Mouse (Mus musculus) heart, postnatal 10 days (tissue): ENCODE data around the gene Cep128. TPM values are rescaled to one million over a fixed set of nuclear protein-coding genes. Genes with fewer than 3 reads are reported as not detected.
A peak's percentile ranks its signal among the peaks of the same experiment; 100 is the strongest.

Experiments used
- DNase-seq, 2 experiments: peaks; one replicate each; pipeline ENCODE4 v3.0.0; 2021
- intact Hi-C: fragments of 180-260 bp; cut with DNase I; formaldehyde crosslinking; loops from one replicate; pipeline ENCODE4 v1.15.1; 2025
- total RNA-seq, 2 experiments: library from RNA; stranded (reverse); gene quantifications; 2 replicates each; pipeline ENCODE4 v1.2.3; 2021

Gene Cep128
- total RNA-seq, 2 experiments from 2014 or later = 8.9 to 10.4 TPM

DNA sequence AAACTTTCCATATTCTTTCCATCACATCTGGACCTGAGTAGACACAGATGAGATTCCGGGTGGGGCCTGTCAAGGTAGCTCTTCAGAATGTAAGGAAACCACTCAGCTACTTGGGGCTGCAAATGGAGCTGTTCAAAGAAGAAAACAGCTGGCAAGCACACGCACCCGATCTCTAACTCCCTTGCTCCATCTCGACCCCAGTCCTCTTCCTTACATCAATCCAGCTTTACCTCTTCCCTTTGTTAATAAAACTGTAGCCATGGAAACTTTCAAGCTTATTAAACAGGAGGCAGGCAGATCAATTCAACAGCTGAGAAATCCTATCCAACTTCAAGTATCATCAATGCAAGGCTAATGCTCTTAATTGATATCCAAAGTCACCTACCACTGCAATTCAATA, 195.1 kb downstream of the Cep128 start:
- intact Hi-C loops = no loop called here
- no peak for DNase-seq

DNA sequence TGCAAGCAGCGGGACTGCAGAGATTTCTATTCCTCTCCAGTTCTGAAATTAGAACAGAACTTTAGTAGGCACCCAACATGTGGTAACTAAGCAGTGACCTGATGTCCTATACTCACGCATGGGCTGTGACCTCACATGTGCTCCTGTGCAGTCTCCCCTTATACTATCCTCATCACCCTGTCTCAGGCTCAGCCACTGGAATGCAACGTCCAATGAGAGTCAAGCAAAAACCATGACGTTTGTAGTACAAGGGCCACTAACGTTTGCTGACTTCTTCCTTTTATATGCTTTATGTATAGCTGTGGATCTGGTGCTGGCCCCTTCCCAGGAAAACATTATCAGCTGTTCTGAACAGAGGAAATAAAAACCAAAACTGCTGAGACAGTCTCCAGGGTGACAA, 198.6 kb downstream of the Cep128 start:
- intact Hi-C loops = no loop called here
- DNase-seq = no peak

DNA sequence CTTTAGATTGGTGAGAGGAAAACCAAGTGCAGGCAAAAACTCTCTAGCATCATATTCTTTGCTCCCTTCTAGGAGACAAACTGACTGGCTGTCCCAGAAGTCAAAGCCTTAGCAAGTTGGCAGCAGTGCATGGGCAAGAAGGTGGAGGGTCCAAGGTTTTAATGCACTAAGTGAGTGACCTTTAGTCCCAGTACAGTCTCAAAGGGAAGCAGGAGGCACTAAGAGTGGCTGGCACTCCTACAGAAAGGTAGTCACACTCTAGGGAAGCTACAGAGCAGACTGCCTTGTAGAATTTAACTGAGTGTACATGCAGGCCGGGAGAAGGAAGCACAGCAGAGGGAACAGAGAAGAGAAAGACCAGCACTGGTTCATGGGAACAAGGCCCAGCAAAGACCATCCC, 199.6 kb downstream of the Cep128 start:
- no peak for DNase-seq
- intact Hi-C loops = no loop called here

DNA sequence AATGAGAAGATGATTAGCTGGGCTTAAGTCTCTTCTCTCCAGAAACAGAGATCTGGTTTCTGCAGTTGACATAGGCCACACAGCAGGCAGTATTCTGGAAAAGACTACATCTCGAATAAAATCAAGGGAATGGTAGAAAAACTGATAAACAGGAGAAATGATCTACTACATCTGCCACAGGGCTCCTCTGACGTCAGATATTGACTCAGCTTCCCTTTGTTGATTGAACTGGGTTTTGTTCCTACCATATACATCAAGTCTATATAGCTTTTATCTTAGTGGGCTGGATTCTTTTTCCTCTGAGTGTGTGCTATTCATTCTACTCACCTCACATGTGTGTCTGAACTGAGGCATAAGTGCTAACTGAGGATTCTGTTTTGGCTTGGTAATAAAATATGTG, 200.3 kb downstream of the Cep128 start:
- intact Hi-C loops = no loop called here
- DNase-seq = no peak

DNA sequence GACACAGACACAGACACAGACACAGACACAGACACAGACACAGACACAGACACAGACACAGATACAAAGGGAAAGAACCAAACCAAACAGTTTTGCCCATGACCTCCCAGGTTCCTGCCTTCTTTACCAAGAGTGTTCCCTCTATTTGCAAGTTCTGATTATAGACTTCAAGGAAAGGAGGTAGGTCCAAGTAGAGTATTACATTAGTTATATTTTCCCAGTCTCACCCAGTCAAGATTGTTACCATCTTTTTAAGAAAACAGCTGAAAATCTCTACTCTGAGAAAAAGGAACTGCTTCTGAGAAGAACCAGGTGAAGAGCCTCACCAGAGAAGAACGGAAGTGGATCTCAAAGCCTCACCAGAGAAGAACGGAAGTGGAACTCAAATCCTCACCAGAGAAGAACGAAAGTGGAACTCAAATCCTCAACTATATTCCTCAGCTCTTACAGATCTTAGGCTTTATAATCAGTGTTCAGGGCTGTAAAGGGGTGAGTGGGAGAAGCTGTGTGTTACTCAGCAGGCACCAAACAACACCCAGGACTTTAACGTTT, 200.8 kb downstream of the Cep128 start:
- intact Hi-C loops = no loop called here
- DNase-seq = no peak

DNA sequence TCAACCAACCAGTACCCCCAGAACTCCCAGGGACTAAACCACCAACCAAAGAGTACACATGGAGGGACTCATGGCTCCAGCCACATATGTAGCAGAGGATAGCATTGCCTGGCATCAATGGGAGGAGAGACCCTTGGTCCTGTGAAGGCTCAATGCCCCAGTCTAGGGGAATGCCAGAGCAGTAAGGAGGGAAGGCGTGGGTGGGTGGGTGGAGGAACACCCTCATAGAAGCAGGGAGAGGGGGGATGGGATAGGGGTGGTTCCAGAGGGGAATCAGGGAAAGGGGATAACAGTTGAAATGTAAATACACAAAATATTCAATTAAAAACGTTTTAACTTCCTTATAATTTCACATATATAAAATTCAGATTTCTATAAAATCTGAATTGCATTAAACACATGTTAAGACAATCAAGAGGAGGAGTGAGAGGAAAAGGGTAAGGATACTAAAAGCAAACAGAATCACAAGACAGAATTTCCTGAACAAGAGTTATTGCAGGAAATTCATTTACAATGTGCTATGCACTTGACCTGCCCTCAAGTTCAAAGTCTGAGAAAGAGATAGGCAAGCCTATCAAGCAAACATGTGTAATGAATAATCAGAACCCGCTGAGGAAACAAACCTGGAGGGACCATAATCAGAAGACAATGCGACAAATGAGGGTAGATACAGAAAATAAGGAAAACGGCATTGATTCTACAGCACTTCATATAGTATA, 207.2 kb downstream of the Cep128 start:
- DNase-seq = no peak
- intact Hi-C loops = no loop called here

DNA sequence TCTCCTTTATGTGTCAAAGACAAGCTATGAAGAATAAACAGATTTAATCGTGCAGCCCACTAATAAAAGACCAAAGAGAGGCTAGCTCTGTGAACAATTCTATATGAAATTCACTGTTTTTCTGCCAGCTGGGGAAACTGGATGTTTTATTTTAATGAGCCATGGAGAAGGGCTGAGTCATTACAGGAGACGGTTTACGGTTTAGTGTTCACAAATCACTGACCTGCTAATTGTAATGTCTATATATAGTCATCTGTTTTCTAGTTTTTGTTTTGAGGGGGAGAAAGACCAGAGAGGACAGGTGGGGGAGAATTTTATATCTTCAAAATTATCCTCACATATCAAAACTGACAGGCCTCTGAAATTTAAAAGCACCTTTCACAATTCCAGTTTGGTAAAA, 212.6 kb downstream of the Cep128 start:
- no peak for DNase-seq
- intact Hi-C loops = no loop called here

DNA sequence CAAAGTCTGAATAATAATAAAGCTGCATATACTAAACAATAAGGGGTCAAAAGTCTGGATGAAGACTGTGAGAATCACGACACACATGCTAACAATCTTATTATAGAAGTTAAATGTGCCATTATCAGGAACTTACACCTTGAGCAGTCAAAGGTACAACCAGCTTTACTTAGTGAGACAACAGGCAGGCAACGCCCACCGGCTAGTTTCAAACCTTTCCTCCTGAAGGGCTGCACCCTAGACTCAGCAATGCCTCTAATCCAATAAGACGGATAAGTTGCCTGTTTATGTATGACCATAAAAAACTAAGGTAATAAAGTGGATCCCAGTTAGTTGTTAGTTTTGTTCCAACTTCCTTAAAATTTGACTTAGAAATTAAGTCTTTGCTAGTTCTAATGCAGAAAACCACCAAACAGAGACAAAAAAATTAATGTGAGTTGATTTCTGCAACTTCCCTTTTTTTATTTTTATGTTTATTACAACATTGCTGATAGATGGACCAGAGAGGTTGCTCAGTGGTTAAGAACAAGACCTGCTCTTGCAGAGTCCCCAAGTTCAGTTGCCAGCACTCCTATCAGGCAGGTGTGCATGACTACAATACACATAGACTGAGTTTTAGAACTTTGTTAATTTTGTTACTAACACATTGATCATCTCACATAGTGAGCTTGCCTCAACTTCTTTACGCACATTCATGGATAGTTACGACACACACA, 223.0 kb downstream of the Cep128 start:
- DNase-seq = no peak
- intact Hi-C loops = no loop called here

DNA sequence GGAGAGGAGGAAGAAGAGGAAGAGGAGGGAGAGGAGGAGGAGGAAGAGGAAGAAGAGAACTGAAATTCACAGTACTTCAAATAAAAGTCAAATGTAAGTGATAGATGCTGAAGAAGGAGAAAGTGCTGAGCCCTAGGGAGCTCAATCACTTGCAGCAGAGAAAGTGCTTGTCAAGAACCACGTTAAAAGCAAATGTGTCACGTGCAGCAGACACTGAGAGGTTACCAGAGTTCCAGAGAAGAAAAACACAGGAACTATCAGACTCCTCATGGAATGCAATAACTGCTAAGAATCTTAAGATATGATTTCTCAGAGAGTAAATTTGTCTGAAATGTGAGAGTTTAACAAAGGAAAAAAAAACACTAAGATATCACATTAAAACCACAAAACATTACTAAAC, 225.7 kb downstream of the Cep128 start:
- intact Hi-C loops = no loop called here
- DNase-seq = no peak

DNA sequence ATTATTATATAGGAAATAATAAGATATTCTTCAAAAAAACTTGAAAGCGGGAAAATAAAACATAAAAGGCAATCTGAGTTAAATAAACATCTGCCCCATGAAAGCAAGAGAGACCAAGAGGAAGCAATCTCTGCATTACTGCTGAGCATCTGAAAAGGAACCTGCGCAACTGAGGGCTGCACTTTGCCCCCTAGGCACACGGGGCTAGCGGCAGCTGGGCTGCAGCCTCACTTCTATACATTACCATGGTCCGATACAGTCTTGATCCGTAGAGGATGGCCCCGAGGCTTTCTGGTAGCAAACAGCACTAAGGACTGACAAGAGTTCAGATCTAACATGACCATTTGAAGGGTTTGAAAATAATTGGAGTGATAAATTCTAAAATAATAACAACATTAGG, 230.2 kb downstream of the Cep128 start:
- intact Hi-C loops = no loop called here

DNA sequence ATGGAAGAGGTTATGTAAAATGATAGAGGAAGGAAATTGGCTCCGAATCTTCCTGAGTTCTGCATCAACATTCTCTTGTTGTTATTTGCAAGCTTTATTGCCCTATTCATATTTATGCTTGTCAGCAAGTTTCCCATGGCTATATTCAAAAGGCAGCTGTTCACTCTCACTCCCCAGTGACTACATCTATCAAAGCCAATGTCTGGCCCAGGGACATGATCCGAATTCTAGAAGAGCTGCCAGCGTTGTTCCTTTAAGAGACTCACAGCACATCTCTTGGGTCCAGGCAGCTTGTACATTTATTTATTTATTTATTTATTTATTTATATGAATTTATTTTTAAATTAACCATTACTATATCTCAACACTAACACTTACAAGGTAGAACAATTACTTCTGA, 235.1 kb downstream of the Cep128 start:
- no peak for DNase-seq
- intact Hi-C loops = no loop called here

More for the DNA sequence above, 230.2 kb downstream of the Cep128 start:
- DNase-seq = no peak

DNA sequence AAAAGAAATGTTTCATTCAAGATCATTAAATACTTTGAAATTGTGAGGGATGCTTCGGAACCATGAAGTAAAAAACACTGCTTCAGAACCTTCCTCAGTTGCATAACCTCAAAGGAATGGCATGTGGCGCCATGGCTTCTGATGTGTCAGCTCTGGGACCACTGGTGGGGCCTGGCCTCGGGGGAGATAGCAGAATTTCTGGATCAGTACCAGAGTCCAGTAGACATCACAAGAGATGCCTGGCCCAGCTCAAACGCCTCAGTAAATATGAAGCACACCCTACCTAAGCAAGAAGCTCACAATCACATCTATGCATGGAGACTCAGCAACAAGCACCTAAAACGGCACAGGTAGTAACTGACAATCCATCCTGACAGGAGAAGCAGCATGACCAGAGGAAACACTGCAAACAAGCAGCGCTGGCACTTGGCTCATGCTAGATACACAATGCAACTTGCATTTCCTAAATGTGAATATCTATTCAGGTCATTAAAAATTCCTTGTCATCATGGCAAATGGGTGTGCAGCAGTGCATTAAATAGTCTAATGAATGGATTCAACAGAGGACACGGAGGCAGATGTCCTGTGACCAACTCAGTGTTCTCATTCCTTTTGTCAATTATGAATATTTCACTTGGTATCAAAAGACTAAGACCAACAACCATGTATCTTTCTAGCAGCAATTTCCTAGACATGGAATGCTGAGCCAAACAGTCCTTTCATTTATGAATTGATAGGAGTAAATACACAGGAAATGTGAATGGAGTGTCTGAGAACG, 249.3 kb downstream of the Cep128 start:
- no peak for DNase-seq
- intact Hi-C loops = no loop called here

DNA sequence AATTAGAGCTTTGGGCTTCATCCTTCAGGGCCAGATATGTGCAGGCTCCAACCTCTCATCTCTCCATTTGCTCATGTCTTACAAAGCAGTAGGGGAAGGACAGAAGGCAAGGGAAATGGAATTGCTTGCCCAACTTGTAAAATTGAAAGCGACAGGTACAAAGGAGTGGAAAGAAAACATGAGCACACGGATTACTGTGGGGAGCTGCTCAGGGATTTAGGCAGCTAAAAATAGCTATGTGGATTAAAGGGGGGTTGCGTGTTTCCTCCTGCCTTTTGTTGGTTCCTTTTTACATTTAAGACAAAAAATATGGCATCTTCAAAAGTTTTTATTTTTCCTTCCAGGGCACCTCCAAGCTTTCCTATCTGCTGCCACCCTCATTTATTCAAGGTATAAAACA, 269.2 kb downstream of the Cep128 start:
- intact Hi-C loops = no loop called here
- DNase-seq = no peak

DNA sequence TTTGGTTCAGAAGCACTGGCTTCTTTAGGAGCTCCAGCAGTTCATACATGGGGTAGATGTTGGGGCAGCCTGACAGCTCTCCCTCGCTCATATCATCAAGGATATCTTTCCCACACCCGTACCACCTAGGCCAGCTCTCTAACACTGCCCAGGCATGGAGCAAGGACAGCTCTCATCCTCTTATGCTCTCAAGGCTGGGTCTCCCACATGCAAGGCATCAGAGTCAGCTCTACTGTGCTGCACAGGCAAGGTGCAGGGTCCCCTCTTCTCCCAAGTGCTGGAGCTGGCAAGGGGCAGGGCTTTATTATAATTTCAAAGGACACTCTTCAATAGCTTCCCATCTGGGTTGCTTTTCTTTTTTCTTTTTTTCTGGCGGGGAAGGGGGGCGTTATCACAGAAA, 280.9 kb downstream of the Cep128 start:
- intact Hi-C loops = no loop called here
- no peak for DNase-seq

DNA sequence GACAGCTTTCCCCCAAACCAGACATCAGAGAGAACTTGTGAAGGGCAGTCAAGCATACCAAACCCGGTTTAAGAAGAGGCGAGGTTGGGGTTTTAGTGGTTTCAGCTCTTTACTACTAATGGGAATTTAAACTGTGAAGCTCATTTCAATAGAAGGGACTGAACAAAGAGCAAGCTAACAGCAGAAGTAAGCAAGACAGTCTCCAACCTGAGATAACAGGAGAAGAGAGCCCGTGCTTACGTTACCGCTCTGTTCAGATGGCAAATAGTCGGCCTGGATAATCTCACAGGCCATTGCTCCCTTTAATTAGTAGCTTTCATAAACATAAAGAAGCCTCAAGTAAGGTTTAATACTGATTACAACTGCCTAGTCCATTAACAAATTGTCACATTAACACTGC, 286.3 kb downstream of the Cep128 start:
- DNase-seq = no peak
- intact Hi-C loops = no loop called here

DNA sequence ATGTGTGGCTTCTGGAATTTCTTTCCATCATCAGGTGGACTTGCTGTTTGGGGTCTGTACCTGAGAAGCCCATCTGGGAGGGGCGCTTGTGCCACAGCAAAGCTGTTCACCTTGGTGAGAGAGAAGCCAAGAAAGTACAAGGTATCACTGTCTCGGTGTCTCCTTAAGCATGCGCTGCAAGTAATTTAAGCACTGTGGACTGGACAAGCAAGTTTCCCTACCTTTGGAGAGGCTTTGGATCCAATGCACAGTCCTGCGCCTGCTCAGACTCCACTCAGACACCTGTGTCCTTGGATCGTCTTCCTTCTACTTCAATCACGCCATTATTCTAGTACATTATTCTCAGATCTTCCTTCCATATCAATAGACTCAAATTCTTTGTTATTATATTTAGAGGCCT, 288.0 kb downstream of the Cep128 start:
- intact Hi-C loops = no loop called here
- no peak for DNase-seq

DNA sequence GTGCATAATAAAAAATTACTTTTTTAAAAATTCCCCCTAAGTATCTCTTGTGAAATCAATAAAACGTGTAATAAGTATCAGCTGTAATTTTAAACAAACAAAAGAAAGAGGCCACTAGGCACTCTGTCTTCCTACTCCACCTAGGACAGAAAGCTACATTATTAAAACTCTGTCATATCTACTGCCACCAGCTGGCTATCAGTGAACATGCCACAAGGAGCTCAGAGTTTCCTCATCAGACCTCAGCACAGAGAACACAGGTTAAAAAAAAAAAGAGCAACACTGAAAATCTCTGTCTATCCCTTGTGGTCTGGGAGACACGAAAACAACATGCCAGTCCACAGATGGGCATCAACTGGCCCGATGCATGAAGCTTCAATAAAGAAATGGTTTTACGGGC, 295.9 kb downstream of the Cep128 start:
- peak; percentile 19 to 27 for DNase-seq
- intact Hi-C loops = no loop called here

DNA sequence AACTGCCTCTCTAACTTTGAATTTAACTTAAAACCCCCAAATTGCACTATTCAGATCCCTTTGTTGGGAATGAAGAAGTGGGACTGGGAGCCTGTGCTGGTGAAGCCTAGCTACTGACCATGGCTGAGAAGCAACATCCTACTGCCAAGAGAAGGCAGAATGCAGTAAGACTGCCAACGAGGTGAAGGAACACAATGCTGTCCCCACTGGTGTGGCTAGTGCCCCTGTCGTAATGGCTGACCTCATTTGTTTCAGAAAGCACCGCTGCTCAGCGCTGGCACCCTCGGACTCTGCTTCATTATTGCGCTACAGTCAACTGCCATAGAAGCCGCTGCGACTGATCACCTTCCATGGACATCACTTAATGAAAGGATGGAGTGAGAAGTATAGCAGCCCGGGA, 298.2 kb downstream of the Cep128 start:
- intact Hi-C loops = no loop called here
- DNase-seq = no peak

DNA sequence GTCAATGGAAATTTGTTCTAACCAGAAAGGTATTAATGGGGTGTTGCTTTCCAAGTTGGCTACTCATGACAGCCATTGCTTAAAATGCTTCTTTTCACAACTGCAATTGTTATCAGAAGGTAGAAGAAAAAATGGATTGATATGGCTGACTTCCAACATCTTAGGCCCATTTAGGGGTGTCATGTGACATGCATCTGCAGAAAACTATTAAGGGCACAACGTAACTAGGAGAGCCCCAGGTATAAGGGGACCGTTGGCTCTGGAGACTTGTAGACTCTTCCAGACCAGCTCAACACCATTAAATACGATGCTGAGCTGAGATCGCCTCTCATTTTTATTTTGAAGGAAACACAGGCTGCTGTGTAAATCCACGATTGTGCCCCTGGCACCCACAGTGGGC, 308.6 kb downstream of the Cep128 start:
- DNase-seq = no peak
- intact Hi-C loops = no loop called here

DNA sequence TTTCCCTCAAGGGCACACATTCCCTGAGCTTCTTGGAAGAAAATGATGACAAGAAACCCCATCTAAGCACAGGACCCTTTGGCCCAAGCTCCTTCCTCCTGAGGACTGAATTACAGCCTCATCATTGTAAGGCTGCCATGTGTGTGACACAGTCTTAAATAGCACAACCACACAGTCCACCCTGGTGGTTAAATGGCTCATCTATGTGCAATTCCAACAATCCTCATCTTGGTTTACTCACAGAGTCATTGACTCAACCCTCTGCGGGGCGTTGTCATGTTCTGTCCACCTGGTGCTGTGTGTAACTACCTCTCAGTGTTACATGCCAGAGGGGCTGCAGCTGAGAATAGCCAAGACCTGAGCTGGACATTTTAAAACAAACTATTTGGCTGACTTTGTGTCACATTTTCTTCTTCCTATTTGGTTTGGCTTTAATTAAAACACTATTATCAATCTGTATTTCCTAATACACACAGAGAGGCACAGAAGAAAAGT, 313.6 kb downstream of the Cep128 start:
- intact Hi-C loops = no loop called here
- no peak for DNase-seq

DNA sequence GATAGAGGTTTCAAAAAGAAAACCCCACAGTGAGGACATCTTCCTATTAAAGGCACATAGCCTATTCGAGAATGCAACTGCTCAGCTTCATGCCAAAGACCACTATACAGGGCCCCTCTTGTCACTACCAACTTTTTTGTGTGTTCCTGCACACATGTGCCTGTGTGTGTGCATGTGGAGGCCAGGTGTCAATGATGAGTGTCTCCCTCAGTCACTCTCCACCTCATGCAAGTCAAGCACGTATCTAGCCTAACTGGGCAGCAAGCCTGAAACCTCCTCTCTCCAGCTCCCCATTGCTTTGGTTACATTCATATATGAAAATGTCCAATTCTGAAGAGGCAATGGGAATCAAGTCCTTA, 317.1 kb downstream of the Cep128 start:
- DNase-seq = no peak
- intact Hi-C loops = no loop called here
